ENCODE assay signal across 20 mouse cellular contexts in the genomic region with DNA sequence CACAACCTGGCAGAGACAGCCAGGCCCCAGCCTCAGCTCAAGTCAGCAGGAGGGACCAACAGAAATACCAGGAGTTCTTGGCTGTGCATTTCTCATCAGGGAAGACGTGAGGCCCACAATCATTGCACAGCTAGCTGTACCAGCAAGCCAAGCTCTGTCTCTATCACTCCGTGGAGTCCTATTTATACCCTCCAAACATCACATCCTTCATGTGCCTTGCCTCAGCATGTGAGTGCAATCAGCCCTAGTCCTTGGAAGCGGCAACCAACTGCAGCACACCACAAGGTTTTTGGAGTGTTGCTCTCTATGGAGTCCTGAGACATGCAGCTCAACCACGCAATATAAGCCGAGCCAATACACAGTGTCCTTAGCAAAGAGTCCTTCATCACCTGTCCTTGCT. TPM values are rescaled to one million over a fixed set of nuclear protein-coding genes. Genes with fewer than 3 reads are reported as not detected.
DNase-seq lines count a peak whose midpoint lies in the region; ATAC-seq and TF ChIP-seq lines count a peak whose summit lies in the region.
"Had no signal": no experiment of that assay in that cellular context is flagged by ENCODE, and none has a peak within 500 bp of the region (broad histone marks: within the 10 kb centered on the region; RNA-seq: fewer than 3 reads in every experiment).

No protein-coding gene starts in this region.

- intact Hi-C loops in left cerebral cortex, postnatal 14 days (cut with DNase I), result no loop called here
- intact Hi-C loops in left cerebral cortex, adult 2 months (cut with DNase I), result no loop called here

- peaks cover 5% of the 10 kb centered on the region for H3K4me1 ChIP-seq in heart, embryonic 10.5 days
- peaks cover 9% of the 10 kb centered on the region; the same call in 1 of the 2 replicates for H3K4me1 ChIP-seq in heart, embryonic 16.5 days (ENCODE audit: control insufficient read depth, insufficient read depth, low read length)
- H3K4me1 ChIP-seq: hindbrain, embryonic 12.5 days had no signal

- no peaks in the 10 kb centered on the region for H3K27me3 ChIP-seq in heart, embryonic 10.5 days (ENCODE audit: insufficient read depth, poor library complexity, severe bottlenecking)
- no peaks in the 10 kb centered on the region for H3K27me3 ChIP-seq in heart, embryonic 16.5 days (ENCODE audit: control insufficient read depth, insufficient read depth, low read length)
- H3K27me3 ChIP-seq: embryonic facial prominence, embryonic 12.5 days; hindbrain, embryonic 12.5 days had no signal

- H3K36me3 ChIP-seq in heart, embryonic 10.5 days, result peaks cover 79% of the 10 kb centered on the region
- H3K36me3 ChIP-seq in heart, embryonic 16.5 days (ENCODE audit: control insufficient read depth, insufficient read depth), result peaks cover 39% of the 10 kb centered on the region

- DNase-seq in heart, adult 18-20 months, result peak; percentile 38 to 52
- DNase-seq in heart, embryonic 10.5 days (ENCODE audit: low spot score), result no peak
- DNase-seq in left cerebral cortex, postnatal 14 days (ENCODE audit: low spot score in 2 of 2), result peak; percentile 27 to 49
- DNase-seq in left cerebral cortex, adult 2 months (ENCODE audit: extremely low spot score in 1 of 2, low spot score in 2 of 2), result no peak
- peak; percentile 22 for DNase-seq in heart, postnatal 4 days
- DNase-seq in gastrocnemius, adult 8-10 months (ENCODE audit: low spot score in 2 of 2), result no peak
- DNase-seq: adrenal gland, adult 8-10 months; adrenal gland, postnatal 36 days; cerebellum, adult 11-12 months; cerebellum, adult 9-10 months; cerebellum, postnatal 25 days; gastrocnemius, postnatal 14 days; kidney, adult 8-10 months had no signal

- WGBS in heart, embryonic 10.5 days, result 88% methylated on average over 5 of the region's 5 CpGs
- WGBS in heart, embryonic 16.5 days, result 64% methylated on average over 5 of the region's 5 CpGs

- no peak overlapping the region for H3K27ac ChIP-seq in heart, embryonic 10.5 days
- H3K27ac ChIP-seq in left cerebral cortex, adult 2 months, result no peak overlapping the region; the same call in 1 of the 2 replicates
- H3K27ac ChIP-seq in heart, embryonic 16.5 days (ENCODE audit: low read length), result peak overlapping the region; percentile 72
- H3K27ac ChIP-seq: embryonic facial prominence, embryonic 12.5 days; hindbrain, embryonic 12.5 days had no signal

- peak; percentile 84 for ATAC-seq in heart, embryonic 16.5 days (replicated peaks; ENCODE audit: extremely low read depth, insufficient read depth, low FRiP score)
- ATAC-seq: forebrain, embryonic 16.5 days; hindbrain, embryonic 16.5 days; inflammation-experienced regulatory T-cells, adult 6 months; intestine, postnatal 0 days had no signal

- TF ChIP-seq CTCF in left cerebral cortex, adult 2 months (IDR thresholded peaks at IDR 0.05), result no peak

- H3K4me3 ChIP-seq in heart, embryonic 10.5 days, result no peak overlapping the region
- H3K4me3 ChIP-seq in left cerebral cortex, adult 2 months, result no peak overlapping the region
- no peak overlapping the region for H3K4me3 ChIP-seq in heart, embryonic 16.5 days (ENCODE audit: low read length)
- H3K4me3 ChIP-seq: embryonic facial prominence, embryonic 12.5 days; hindbrain, embryonic 12.5 days had no signal

- H3K9ac ChIP-seq in heart, embryonic 16.5 days (ENCODE audit: low read length), result no peak overlapping the region
- H3K9ac ChIP-seq: embryonic facial prominence, embryonic 12.5 days; hindbrain, embryonic 12.5 days had no signal

- H3K9me3 ChIP-seq in heart, embryonic 10.5 days, result no peaks in the 10 kb centered on the region
- no peaks in the 10 kb centered on the region for H3K9me3 ChIP-seq in heart, embryonic 16.5 days (replicated peaks; ENCODE audit: control insufficient read depth, low read length)
- H3K9me3 ChIP-seq: embryonic facial prominence, embryonic 12.5 days; hindbrain, embryonic 12.5 days had no signal

- no peak overlapping the region for H3K4me2 ChIP-seq in heart, embryonic 16.5 days (ENCODE audit: low read depth, low read length)
- H3K4me2 ChIP-seq: embryonic facial prominence, embryonic 12.5 days; hindbrain, embryonic 12.5 days had no signal

RNA-seq across cellular contexts. Expression of gene Cdc5l, which starts 43.6 kb away (rescaled TPM):
- 10 to 100 TPM; 38.0 to 38.2 TPM for total RNA-seq in heart, adult 18-20 months (2021)
- 48.2 and 62.8 TPM in 2 replicates for polyA plus RNA-seq in heart, embryonic 10.5 days (2016; fragmentation: Nextera tagmentation; extraction: Ambion mirVana)
- total RNA-seq in left cerebral cortex, postnatal 14 days (2021), result 10 to 100 TPM; 49.5 to 49.7 TPM
- total RNA-seq in left cerebral cortex, adult 2 months (2021), result 10 to 100 TPM; 55.4 to 57.6 TPM
- 46.2 and 49.5 TPM in 2 replicates for polyA plus RNA-seq in heart, embryonic 16.5 days (2015; fragmentation: Nextera tagmentation; extraction: Ambion mirVana)
- 10 to 100 TPM; 52.4 to 54.4 TPM for total RNA-seq in heart, postnatal 4 days (2021)
- total RNA-seq in gastrocnemius, adult 8-10 months (2022), result 10 to 100 TPM; 31.4 to 38.9 (median 37.5) TPM

Comparison
In these comparisons a context has a peak if more than half of its experiments do, and no peak if none do; other contexts are left out.
1. DNase-seq: peak in heart, adult 18-20 months (2 of 2), left cerebral cortex, postnatal 14 days (2 of 2) and heart, postnatal 4 days (single experiment); none in heart, embryonic 10.5 days (single experiment), left cerebral cortex, adult 2 months (0 of 2) and gastrocnemius, adult 8-10 months (0 of 2).